Comparison of ENCODE assay signal across 30 mouse cellular contexts in the genomic region with DNA sequence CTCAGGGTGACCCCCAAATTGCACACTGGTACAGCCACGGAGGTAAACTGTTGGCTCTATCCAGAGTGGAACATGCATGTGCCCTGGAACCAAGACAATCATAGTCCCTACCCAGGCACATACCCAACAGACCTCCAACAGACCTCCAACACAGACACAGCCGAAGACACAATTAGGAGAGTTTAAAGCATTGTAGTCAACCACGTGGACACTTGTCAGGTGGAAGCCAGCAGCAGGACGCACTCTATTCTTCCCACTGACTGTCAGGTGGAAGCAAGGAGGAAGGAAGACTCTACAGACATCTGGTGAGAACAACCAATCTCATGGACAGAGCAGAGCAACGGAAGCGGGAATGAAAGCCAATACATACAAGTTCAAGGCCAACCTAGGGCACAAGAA. TPM values are rescaled to one million over a fixed set of nuclear protein-coding genes. Genes with fewer than 3 reads are reported as not detected.
DNase-seq lines count a peak whose midpoint lies in the region; ATAC-seq lines count a peak whose summit lies in the region.
"Had no signal": no experiment of that assay in that cellular context is flagged by ENCODE, and none has a peak within 500 bp of the region (broad histone marks: within the 10 kb centered on the region; RNA-seq: fewer than 3 reads in every experiment).

No protein-coding gene starts in this region.

- no peak for DNase-seq in liver
- peak; percentile 33 for DNase-seq in thymus, postnatal 25 days
- no peak for DNase-seq in thymus, postnatal 36 days
- DNase-seq in embryonic facial prominence, embryonic 10.5 days (ENCODE audit: low spot score) = no peak
- DNase-seq: adrenal gland, postnatal 36 days; cerebellum, adult 11 months; cerebellum, adult 9-10 months; cerebellum, postnatal 36 days; gastrocnemius, adult 2 months; gastrocnemius, postnatal 36 days; heart, adult 18-20 months; heart, postnatal 36 days; kidney, adult 9 months; kidney, postnatal 14 days; lung, embryonic 14.5 days; lung, postnatal 14 days; right cerebral cortex, adult 18-20 months had no signal

- H3K4me1 ChIP-seq in liver, embryonic 16.5 days (ENCODE audit: control insufficient read depth, low read depth, low read length) = no peaks in the 10 kb centered on the region
- no peaks in the 10 kb centered on the region; the same call in 1 of the 2 replicates for H3K4me1 ChIP-seq in embryonic facial prominence, embryonic 10.5 days
- H3K4me1 ChIP-seq in forebrain, embryonic 15.5 days = no peaks in the 10 kb centered on the region
- H3K4me1 ChIP-seq: embryonic facial prominence, embryonic 12.5 days; midbrain, embryonic 12.5 days; neural tube, embryonic 12.5 days; stomach, embryonic 15.5 days had no signal

- no peaks in the 10 kb centered on the region for H3K9me3 ChIP-seq in liver, embryonic 16.5 days (replicated peaks; ENCODE audit: control insufficient read depth, low read length)
- no peaks in the 10 kb centered on the region for H3K9me3 ChIP-seq in embryonic facial prominence, embryonic 10.5 days
- H3K9me3 ChIP-seq in forebrain, embryonic 15.5 days = no peaks in the 10 kb centered on the region
- H3K9me3 ChIP-seq: embryonic facial prominence, embryonic 12.5 days; hindbrain, embryonic 12.5 days; midbrain, embryonic 12.5 days; neural tube, embryonic 12.5 days; stomach, embryonic 15.5 days had no signal

- 0 out of 2 replicates have a peak overlapping the region, but pooled peaks have one; percentile 38 for H3K27ac ChIP-seq in liver, embryonic 16.5 days (ENCODE audit: low read length)
- H3K27ac ChIP-seq in embryonic facial prominence, embryonic 10.5 days (replicated peaks) = no peak overlapping the region
- no peak overlapping the region for H3K27ac ChIP-seq in forebrain, embryonic 15.5 days (replicated peaks)
- H3K27ac ChIP-seq: embryonic facial prominence, embryonic 12.5 days; gastrocnemius, adult 2 months; hindbrain, embryonic 12.5 days; hindbrain, postnatal 0 days; midbrain, embryonic 12.5 days; neural tube, embryonic 12.5 days; stomach, embryonic 15.5 days had no signal

- no peak overlapping the region for H3K4me2 ChIP-seq in liver, embryonic 16.5 days (ENCODE audit: low read depth, low read length)
- H3K4me2 ChIP-seq in forebrain, embryonic 15.5 days (replicated peaks) = no peak overlapping the region
- H3K4me2 ChIP-seq: embryonic facial prominence, embryonic 12.5 days; heart, embryonic 11.5 days; hindbrain, embryonic 12.5 days; lung, embryonic 14.5 days; midbrain, embryonic 12.5 days; neural tube, embryonic 12.5 days; stomach, embryonic 15.5 days had no signal

- WGBS in liver, embryonic 16.5 days (ENCODE audit: insufficient replicate concordance) = 51% methylated on average over 6 of the region's 6 CpGs
- WGBS in embryonic facial prominence, embryonic 10.5 days = 88% methylated on average over 6 of the region's 6 CpGs
- WGBS in forebrain, embryonic 15.5 days = 92% methylated on average over 6 of the region's 6 CpGs

- ATAC-seq in liver, embryonic 16.5 days (ENCODE audit: low read depth) = no peak
- ATAC-seq in inflammation-experienced regulatory T-cells, adult 6 months = peak; percentile 4
- ATAC-seq in forebrain, embryonic 15.5 days (replicated peaks) = no peak
- ATAC-seq: forebrain, embryonic 16.5 days; hindbrain, postnatal 0 days; intestine, postnatal 0 days had no signal

- H3K4me3 ChIP-seq in liver, embryonic 16.5 days (ENCODE audit: low read depth, low read length) = no peak overlapping the region
- H3K4me3 ChIP-seq in embryonic facial prominence, embryonic 10.5 days = no peak overlapping the region
- H3K4me3 ChIP-seq in forebrain, embryonic 15.5 days = no peak overlapping the region
- H3K4me3 ChIP-seq: embryonic facial prominence, embryonic 12.5 days; gastrocnemius, adult 2 months; hindbrain, embryonic 12.5 days; midbrain, embryonic 12.5 days; myocyte; neural tube, embryonic 12.5 days; stomach, embryonic 15.5 days had no signal

- no peak overlapping the region for H3K9ac ChIP-seq in liver, embryonic 16.5 days (ENCODE audit: low read depth, low read length)
- H3K9ac ChIP-seq in forebrain, embryonic 15.5 days (replicated peaks) = no peak overlapping the region
- H3K9ac ChIP-seq: embryonic facial prominence, embryonic 12.5 days; hindbrain, embryonic 12.5 days; lung, embryonic 14.5 days; midbrain, embryonic 12.5 days; neural tube, embryonic 12.5 days; stomach, embryonic 15.5 days had no signal

- no peaks in the 10 kb centered on the region for H3K27me3 ChIP-seq in liver, embryonic 16.5 days (ENCODE audit: control insufficient read depth, insufficient read depth, low read depth, low read length)
- no peaks in the 10 kb centered on the region for H3K27me3 ChIP-seq in embryonic facial prominence, embryonic 10.5 days (replicated peaks; ENCODE audit: low read depth, poor library complexity, severe bottlenecking)
- no peaks in the 10 kb centered on the region for H3K27me3 ChIP-seq in forebrain, embryonic 15.5 days
- H3K27me3 ChIP-seq: embryonic facial prominence, embryonic 12.5 days; hindbrain, embryonic 12.5 days; midbrain, embryonic 12.5 days; neural tube, embryonic 12.5 days; stomach, embryonic 15.5 days had no signal

- no peaks in the 10 kb centered on the region for H3K36me3 ChIP-seq in liver, embryonic 16.5 days (ENCODE audit: control insufficient read depth, insufficient read depth)
- no peaks in the 10 kb centered on the region for H3K36me3 ChIP-seq in embryonic facial prominence, embryonic 10.5 days (replicated peaks)
- H3K36me3 ChIP-seq in forebrain, embryonic 15.5 days = peaks cover 3% of the 10 kb centered on the region; the same call in 1 of the 2 replicates
- H3K36me3 ChIP-seq: embryonic facial prominence, embryonic 12.5 days; stomach, embryonic 15.5 days had no signal

RNA-seq across cellular contexts. Expression of gene Pik3cd, which starts 36.7 kb away (rescaled TPM):
- 7.3 and 8.8 TPM in 2 replicates for polyA plus RNA-seq in liver, embryonic 16.5 days (2015; fragmentation: Nextera tagmentation; extraction: Ambion mirVana)
- polyA plus RNA-seq in inflammation-experienced regulatory T-cells, adult 6 months (2017; shearing (Covaris generic)) = 100 to 1,000 TPM; 108 to 124 (median 115) TPM
- polyA plus RNA-seq in embryonic facial prominence, embryonic 10.5 days (2016; fragmentation: Nextera tagmentation; extraction: Ambion mirVana) = 6.1 and 6.3 TPM in 2 replicates
- polyA plus RNA-seq in forebrain, embryonic 15.5 days (2015; fragmentation: Nextera tagmentation; extraction: Ambion mirVana) = 16.5 and 18.2 TPM in 2 replicates
